ENCODE assay signal across 8 mouse cellular contexts in the genomic region with DNA sequence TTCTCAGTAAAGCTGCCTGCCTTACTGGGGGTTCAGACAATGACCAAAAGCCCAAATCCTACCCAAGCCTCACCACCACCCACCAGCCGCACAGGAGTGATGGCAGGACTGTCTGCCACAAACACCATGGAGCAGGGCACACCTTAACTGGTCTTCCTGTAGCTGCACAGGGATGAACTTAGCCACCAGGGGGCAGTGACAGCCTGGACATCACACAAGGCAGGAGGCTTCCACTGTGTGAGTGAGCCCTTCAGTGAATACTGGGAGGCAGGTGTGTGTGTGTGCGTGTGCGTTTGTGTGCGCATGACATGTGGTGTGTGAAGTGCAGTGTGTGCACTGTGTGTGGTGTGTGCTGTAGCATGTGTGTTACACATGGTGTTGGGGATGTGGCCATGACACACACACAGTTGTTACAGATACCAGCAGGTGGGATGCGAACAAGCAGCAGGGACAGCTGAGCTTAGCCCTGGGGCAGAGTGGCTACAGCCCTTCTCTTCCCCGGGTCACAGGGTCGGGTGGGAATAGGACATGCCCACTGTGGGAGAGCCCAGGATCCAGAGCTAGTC. TPM values are rescaled to one million over a fixed set of nuclear protein-coding genes. Genes with fewer than 3 reads are reported as not detected.
A peak's percentile ranks its signal among the peaks of the same experiment; 100 is the strongest.
DNase-seq lines count a peak whose midpoint lies in the region; ATAC-seq and TF ChIP-seq lines count a peak whose summit lies in the region.

No protein-coding gene starts in this region.

- H3K4me1 ChIP-seq in forebrain, embryonic 12.5 days, result peaks cover 20% of the 10 kb centered on the region
- no peaks in the 10 kb centered on the region for H3K4me1 ChIP-seq in heart, postnatal 0 days (ENCODE audit: control insufficient read depth, insufficient read depth)
- H3K4me1 ChIP-seq in liver, embryonic 15.5 days (replicated peaks), result no peaks in the 10 kb centered on the region
- peaks cover 23% of the 10 kb centered on the region for H3K4me1 ChIP-seq in neural tube, embryonic 12.5 days
- H3K4me1 ChIP-seq in stomach, postnatal 0 days (replicated peaks; ENCODE audit: control insufficient read depth, insufficient read depth), result no peaks in the 10 kb centered on the region

- ATAC-seq in forebrain, embryonic 12.5 days (ENCODE audit: low FRiP score), result peak; percentile 60
- ATAC-seq in heart, postnatal 0 days (ENCODE audit: insufficient read depth, low read depth), result peak; percentile 81
- ATAC-seq in liver, embryonic 15.5 days (ENCODE audit: insufficient read depth), result peak; percentile 51; the same call in 1 of the 2 replicates
- peak; percentile 58 for ATAC-seq in neural tube, embryonic 12.5 days (ENCODE audit: low FRiP score, low read depth)
- ATAC-seq in stomach, postnatal 0 days (ENCODE audit: low FRiP score, low TSS enrichment), result peak; percentile 87

- H3K4me3 ChIP-seq in C2C12 (ENCODE audit: insufficient read depth, poor library complexity, severe bottlenecking), result no peak overlapping the region
- no peak overlapping the region for H3K4me3 ChIP-seq in forebrain, embryonic 12.5 days (replicated peaks)
- no peak overlapping the region for H3K4me3 ChIP-seq in heart, postnatal 0 days (ENCODE audit: low read depth, low read length)
- no peak overlapping the region for H3K4me3 ChIP-seq in liver, embryonic 15.5 days (replicated peaks)
- H3K4me3 ChIP-seq in neural tube, embryonic 12.5 days, result no peak overlapping the region
- H3K4me3 ChIP-seq in stomach, postnatal 0 days (ENCODE audit: low read depth, low read length), result no peak overlapping the region

- 89% methylated on average over 7 of the region's 7 CpGs for WGBS in forebrain, embryonic 12.5 days
- WGBS in heart, postnatal 0 days, result 75% methylated on average over 7 of the region's 7 CpGs
- WGBS in liver, embryonic 15.5 days (ENCODE audit: insufficient replicate concordance), result 75% methylated on average over 7 of the region's 7 CpGs
- WGBS in neural tube, embryonic 12.5 days, result 91% methylated on average over 7 of the region's 7 CpGs
- 82% methylated on average over 7 of the region's 7 CpGs for WGBS in stomach, postnatal 0 days

- DNase-seq in c-Kit-positive CD71-negative TER-119-negative erythroid progenitor cells, embryonic 14.5 days (ENCODE audit: low read depth), result peak; percentile 66
- DNase-seq in heart, postnatal 0 days (ENCODE audit: low spot score), result peak; percentile 60
- DNase-seq in kidney, postnatal 36 days, result peak; percentile 76 to 92
- DNase-seq in stomach, postnatal 0 days (ENCODE audit: low spot score), result peak; percentile 88

- peak overlapping the region; percentile 83; the same call in 1 of the 2 replicates for H3K27ac ChIP-seq in forebrain, embryonic 12.5 days
- no peak overlapping the region for H3K27ac ChIP-seq in heart, postnatal 0 days (ENCODE audit: low read depth)
- H3K27ac ChIP-seq in liver, embryonic 15.5 days (replicated peaks), result no peak overlapping the region
- no peak overlapping the region for H3K27ac ChIP-seq in neural tube, embryonic 12.5 days
- H3K27ac ChIP-seq in stomach, postnatal 0 days (replicated peaks), result peak overlapping the region; percentile 53; the same call in 1 of the 2 replicates

- H3K4me2 ChIP-seq in forebrain, embryonic 12.5 days, result no peak overlapping the region
- no peak overlapping the region for H3K4me2 ChIP-seq in heart, postnatal 0 days (ENCODE audit: low read depth, low read length)
- H3K4me2 ChIP-seq in liver, embryonic 15.5 days, result no peak overlapping the region
- H3K4me2 ChIP-seq in neural tube, embryonic 12.5 days (replicated peaks), result no peak overlapping the region
- no peak overlapping the region for H3K4me2 ChIP-seq in stomach, postnatal 0 days (replicated peaks; ENCODE audit: low read depth)

- H3K9ac ChIP-seq in forebrain, embryonic 12.5 days, result no peak overlapping the region
- H3K9ac ChIP-seq in heart, postnatal 0 days (replicated peaks; ENCODE audit: low read depth, low read length), result no peak overlapping the region
- no peak overlapping the region for H3K9ac ChIP-seq in liver, embryonic 15.5 days
- H3K9ac ChIP-seq in neural tube, embryonic 12.5 days, result no peak overlapping the region
- H3K9ac ChIP-seq in stomach, postnatal 0 days (ENCODE audit: low read length), result no peak overlapping the region

- H3K27me3 ChIP-seq in C2C12 (ENCODE audit: control insufficient read depth, insufficient read depth, insufficient read length), result no peaks in the 10 kb centered on the region
- H3K27me3 ChIP-seq in forebrain, embryonic 12.5 days, result no peaks in the 10 kb centered on the region
- H3K27me3 ChIP-seq in heart, postnatal 0 days (ENCODE audit: control insufficient read depth, insufficient read depth, low read length), result no peaks in the 10 kb centered on the region
- H3K27me3 ChIP-seq in liver, embryonic 15.5 days, result no peaks in the 10 kb centered on the region
- H3K27me3 ChIP-seq in neural tube, embryonic 12.5 days (replicated peaks), result no peaks in the 10 kb centered on the region
- H3K27me3 ChIP-seq in stomach, postnatal 0 days (ENCODE audit: control insufficient read depth, insufficient read depth, low read length), result no peaks in the 10 kb centered on the region

- no peaks in the 10 kb centered on the region for H3K9me3 ChIP-seq in forebrain, embryonic 12.5 days
- H3K9me3 ChIP-seq in heart, postnatal 0 days (replicated peaks; ENCODE audit: control insufficient read depth, low read length), result no peaks in the 10 kb centered on the region
- H3K9me3 ChIP-seq in liver, embryonic 15.5 days (replicated peaks), result no peaks in the 10 kb centered on the region
- no peaks in the 10 kb centered on the region for H3K9me3 ChIP-seq in neural tube, embryonic 12.5 days
- no peaks in the 10 kb centered on the region for H3K9me3 ChIP-seq in stomach, postnatal 0 days (ENCODE audit: control insufficient read depth, low read length)

- H3K79me2 ChIP-seq in C2C12 (ENCODE audit: control insufficient read depth, insufficient read depth), result no peaks in the 10 kb centered on the region

- no peak overlapping the region for H3ac ChIP-seq in C2C12 (ENCODE audit: control insufficient read depth, insufficient read length, low read depth)

- no peaks in the 10 kb centered on the region for H3K79me3 ChIP-seq in C2C12 (ENCODE audit: low read depth)

- peaks cover 41% of the 10 kb centered on the region for H3K36me3 ChIP-seq in C2C12 (ENCODE audit: control insufficient read depth, insufficient read depth)
- peaks cover 99% of the 10 kb centered on the region for H3K36me3 ChIP-seq in forebrain, embryonic 12.5 days (replicated peaks)
- peaks cover 82% of the 10 kb centered on the region for H3K36me3 ChIP-seq in heart, postnatal 0 days (replicated peaks; ENCODE audit: control insufficient read depth, insufficient read depth, low read length)
- peaks cover 83% of the 10 kb centered on the region for H3K36me3 ChIP-seq in liver, embryonic 15.5 days (replicated peaks)
- peaks cover 94% of the 10 kb centered on the region for H3K36me3 ChIP-seq in neural tube, embryonic 12.5 days
- H3K36me3 ChIP-seq in stomach, postnatal 0 days (ENCODE audit: control insufficient read depth, insufficient read depth, low read length), result peaks cover 48% of the 10 kb centered on the region

- TF ChIP-seq EP300 in heart, postnatal 0 days (IDR thresholded peaks at IDR 0.05; ENCODE audit: low read depth), result no peak
- no peak for TF ChIP-seq EP300 in stomach, postnatal 0 days (optimal IDR thresholded peaks at IDR 0.05)

- peak; percentile 89 for TF ChIP-seq CTCF in C2C12 (IDR thresholded peaks at IDR 0.05; ENCODE audit: control insufficient read depth, insufficient read depth, insufficient read length)
- TF ChIP-seq CTCF in heart, postnatal 0 days (IDR thresholded peaks at IDR 0.05; ENCODE audit: low read depth), result peak; percentile 97
- TF ChIP-seq CTCF in stomach, postnatal 0 days (IDR thresholded peaks at IDR 0.05; ENCODE audit: low read depth), result peak; percentile 99

TF ChIP-seq in C2C12, 6 proteins besides CTCF, POLR2A, EP300 and RAD21:
- TF ChIP-seq CEBPB (IDR thresholded peaks at IDR 0.05; ENCODE audit: low read depth) (no peak), MYOG (IDR thresholded peaks at IDR 0.05; ENCODE audit: control insufficient read depth, extremely low read depth, insufficient read length) (no peak), FOSL1 (IDR thresholded peaks at IDR 0.05; ENCODE audit: insufficient read depth, low read length, poor library complexity, severe bottlenecking) (no peak), MYOD1 (IDR thresholded peaks at IDR 0.05; ENCODE audit: control insufficient read depth, insufficient read length, low read depth) (no peak), MAX (IDR thresholded peaks at IDR 0.05) (no peak), USF1 (IDR thresholded peaks at IDR 0.05; ENCODE audit: low read depth) (no peak)
TF ChIP-seq in C2C12: peak in this region for 0.

RNA-seq across cellular contexts. Expression of gene 1700061G19Rik, which starts 22.4 kb away (rescaled TPM):
- 0.02 TPM for polyA plus RNA-seq in C2C12 (2012; fragmentation: generic; extraction: Trizol)
- 0.50 and 0.59 TPM in 2 replicates for polyA plus RNA-seq in forebrain, embryonic 12.5 days (2016; fragmentation: Nextera tagmentation; extraction: Ambion mirVana)
- total RNA-seq in heart, postnatal 0 days (2014; rRNA removed; ENCODE audit: low replicate concordance), result not detected in 2 replicates
- polyA plus RNA-seq in heart, postnatal 0 days (2015; fragmentation: Nextera tagmentation; extraction: Ambion mirVana), result 0.36 TPM in 2 replicates
- 0.03 and 0.07 TPM in 2 replicates for polyA plus RNA-seq in liver, embryonic 15.5 days (2015; fragmentation: Nextera tagmentation; extraction: Ambion mirVana)
- polyA plus RNA-seq in neural tube, embryonic 12.5 days (2016; fragmentation: Nextera tagmentation; extraction: Ambion mirVana), result 0.16 and 0.42 TPM in 2 replicates
- 1.0 and 1.4 TPM in 2 replicates for polyA plus RNA-seq in stomach, postnatal 0 days (2015; fragmentation: Nextera tagmentation; extraction: Ambion mirVana)

RNA-seq across cellular contexts. Expression of gene Acsbg2, which starts 23.5 kb away (rescaled TPM):
- not detected for polyA plus RNA-seq in C2C12 (2012; fragmentation: generic; extraction: Trizol)
- not detected in 2 replicates for polyA plus RNA-seq in forebrain, embryonic 12.5 days (2016; fragmentation: Nextera tagmentation; extraction: Ambion mirVana)
- total RNA-seq in heart, postnatal 0 days (2014; rRNA removed; ENCODE audit: low replicate concordance), result not detected in 2 replicates
- 0.04 TPM in 1 of 2 replicates, not detected in the other for polyA plus RNA-seq in heart, postnatal 0 days (2015; fragmentation: Nextera tagmentation; extraction: Ambion mirVana)
- polyA plus RNA-seq in liver, embryonic 15.5 days (2015; fragmentation: Nextera tagmentation; extraction: Ambion mirVana), result not detected in 2 replicates
- not detected in 2 replicates for polyA plus RNA-seq in neural tube, embryonic 12.5 days (2016; fragmentation: Nextera tagmentation; extraction: Ambion mirVana)
- 0.04 TPM in 1 of 2 replicates, not detected in the other for polyA plus RNA-seq in stomach, postnatal 0 days (2015; fragmentation: Nextera tagmentation; extraction: Ambion mirVana)

RNA-seq across cellular contexts. Expression of gene Mllt1, which starts 37.5 kb away (rescaled TPM):
- polyA plus RNA-seq in C2C12 (2012; fragmentation: generic; extraction: Trizol), result 38.9 TPM
- polyA plus RNA-seq in forebrain, embryonic 12.5 days (2016; fragmentation: Nextera tagmentation; extraction: Ambion mirVana), result 87.6 and 97.8 TPM in 2 replicates
- total RNA-seq in heart, postnatal 0 days (2014; rRNA removed; ENCODE audit: low replicate concordance), result 29.8 and 48.5 TPM in 2 replicates
- 14.4 and 15.3 TPM in 2 replicates for polyA plus RNA-seq in heart, postnatal 0 days (2015; fragmentation: Nextera tagmentation; extraction: Ambion mirVana)
- 9.0 and 10.2 TPM in 2 replicates for polyA plus RNA-seq in liver, embryonic 15.5 days (2015; fragmentation: Nextera tagmentation; extraction: Ambion mirVana)
- polyA plus RNA-seq in neural tube, embryonic 12.5 days (2016; fragmentation: Nextera tagmentation; extraction: Ambion mirVana), result 86.1 and 89.8 TPM in 2 replicates
- polyA plus RNA-seq in stomach, postnatal 0 days (2015; fragmentation: Nextera tagmentation; extraction: Ambion mirVana), result 13.7 and 15.3 TPM in 2 replicates

Comparison
In these comparisons a context has a peak if more than half of its experiments do, and no peak if none do; other contexts are left out.
1. H3K27ac ChIP-seq: peak in forebrain, embryonic 12.5 days (single experiment) and stomach, postnatal 0 days (single experiment); none in heart, postnatal 0 days (single experiment), liver, embryonic 15.5 days (single experiment) and neural tube, embryonic 12.5 days (single experiment).
2. Peak in every context shown above with its lines, with median percentiles within 50 percentile points of each other: CTCF ChIP-seq, DNase-seq and ATAC-seq.